Mouse (Mus musculus): ENCODE data around the gene Macf1.
A peak's percentile ranks its signal among the peaks of the same experiment; 100 is the strongest.

Gene Macf1

GRCm38 (mm10) chr4:123598519-123599228, 85.5 kb downstream of the Macf1 start:
- DNase-seq (ENCODE audit: low read depth, low spot score), result no peak

GRCm38 (mm10) chr4:123594381-123594806, 89.8 kb downstream of the Macf1 start:
- DNase-seq (ENCODE audit: low read depth, low spot score), result no peak

GRCm38 (mm10) chr4:123593664-123594063, 90.5 kb downstream of the Macf1 start:
- DNase-seq (ENCODE audit: low read depth, low spot score), result no peak

GRCm38 (mm10) chr4:123592046-123592445, 92.1 kb downstream of the Macf1 start:
- DNase-seq (ENCODE audit: low read depth, low spot score), result no peak

- DNase-seq (ENCODE audit: low read depth, low spot score), result no peak
These were observed 93.0 kb downstream of the Macf1 start for GRCm38 (mm10) chr4:123591026-123591635.

- DNase-seq (ENCODE audit: low read depth, low spot score), result no peak
These were observed 94.7 kb downstream of the Macf1 start for GRCm38 (mm10) chr4:123589496-123589895.

GRCm38 (mm10) chr4:123588353-123589301, 95.5 kb downstream of the Macf1 start:
- peak; percentile 50 for DNase-seq (ENCODE audit: low read depth, low spot score)

- DNase-seq (ENCODE audit: low read depth, low spot score), result peak; percentile 19
These were observed 96.5 kb downstream of the Macf1 start for GRCm38 (mm10) chr4:123587616-123588015.

- peak; percentile 84 for DNase-seq (ENCODE audit: low read depth, low spot score)
These were observed 99.5 kb downstream of the Macf1 start for GRCm38 (mm10) chr4:123584720-123585093.

GRCm38 (mm10) chr4:123584084-123584719, 100.0 kb downstream of the Macf1 start:
- DNase-seq (ENCODE audit: low read depth, low spot score), result peak; percentile 79

GRCm38 (mm10) chr4:123577469-123578088, 106.6 kb downstream of the Macf1 start:
- DNase-seq (ENCODE audit: low read depth, low spot score), result peak; percentile 68

GRCm38 (mm10) chr4:123572434-123573336, 111.5 kb downstream of the Macf1 start:
- DNase-seq (ENCODE audit: low read depth, low spot score), result peak; percentile 77

- peak; percentile 82 for DNase-seq (ENCODE audit: low read depth, low spot score)
These were observed 112.3 kb downstream of the Macf1 start for GRCm38 (mm10) chr4:123571869-123572268.

GRCm38 (mm10) chr4:123565291-123565861, 118.8 kb downstream of the Macf1 start:
- DNase-seq (ENCODE audit: low read depth, low spot score), result no peak

- DNase-seq (ENCODE audit: low read depth, low spot score), result peak; percentile 87
These were observed 119.9 kb downstream of the Macf1 start for GRCm38 (mm10) chr4:123564051-123564791.

GRCm38 (mm10) chr4:123562177-123562815, 121.9 kb downstream of the Macf1 start:
- DNase-seq (ENCODE audit: low read depth, low spot score), result peak; percentile 59

- DNase-seq (ENCODE audit: low read depth, low spot score), result no peak
These were observed 123.3 kb downstream of the Macf1 start for GRCm38 (mm10) chr4:123560896-123561295.

GRCm38 (mm10) chr4:123558496-123558895, 125.7 kb downstream of the Macf1 start:
- DNase-seq (ENCODE audit: low read depth, low spot score), result peak; percentile 87

- no peak for DNase-seq (ENCODE audit: low read depth, low spot score)
These were observed 128.9 kb downstream of the Macf1 start for GRCm38 (mm10) chr4:123555251-123555650.

Measured in A20 (cell line).